Mouse (Mus musculus) ES-CJ7 (cell line): Measurements from ENCODE around the gene Clec4b2.
"Not testable (repeated sequence)": the region's sequence is repeated elsewhere in the genome, so short reads cannot be mapped to it uniquely, and the experiment has no call there.

Experiments
- DNase-seq: peaks from one replicate; pipeline ENCODE4 v3.0.0; 2011; ENCODE audit warnings: low read depth, low spot score

Clec4b2 gene

GRCm38 (mm10) chr6:123172593-123172992, at the start of gene Clec4b2:
Clec4b2 (plus strand) TSS chr6:123172893.
- DNase-seq = no peak

- no peak for DNase-seq
Measured at GRCm38 (mm10) chr6:123123195-123123594, 49.5 kb upstream of the Clec4b2 start.

DNA sequence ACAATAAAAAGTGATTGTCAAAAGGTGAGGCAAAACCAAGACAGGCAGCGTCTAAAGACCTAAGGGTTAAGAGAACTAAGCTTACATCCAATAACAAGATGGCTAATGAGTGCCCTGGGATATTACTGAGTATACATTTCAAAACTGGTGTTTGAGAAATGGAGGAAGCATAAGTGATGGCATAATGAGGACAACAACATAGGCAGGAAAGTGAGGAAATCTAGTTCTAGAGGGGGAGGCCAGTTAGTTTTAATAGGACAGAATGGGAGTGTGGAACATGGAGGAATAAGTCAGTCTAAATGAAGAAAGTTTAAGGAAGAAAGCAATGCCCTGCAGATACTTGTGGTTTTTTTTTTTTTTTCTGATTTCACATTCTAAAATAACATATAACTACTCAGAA, 45.5 kb upstream of the Clec4b2 start:
- no peak for DNase-seq

- DNase-seq = peak; percentile 60
Measured at GRCm38 (mm10) chr6:123137766-123138526, 34.7 kb upstream of the Clec4b2 start.

GRCm38 (mm10) chr6:123170106-123170505, 2.6 kb upstream of the Clec4b2 start:
- no peak for DNase-seq

- no peak for DNase-seq
Measured at GRCm38 (mm10) chr6:123171040-123171439, 1.7 kb upstream of the Clec4b2 start.

- no peak for DNase-seq
Measured at GRCm38 (mm10) chr6:123175549-123175948, 2.9 kb downstream of the Clec4b2 start.

DNA sequence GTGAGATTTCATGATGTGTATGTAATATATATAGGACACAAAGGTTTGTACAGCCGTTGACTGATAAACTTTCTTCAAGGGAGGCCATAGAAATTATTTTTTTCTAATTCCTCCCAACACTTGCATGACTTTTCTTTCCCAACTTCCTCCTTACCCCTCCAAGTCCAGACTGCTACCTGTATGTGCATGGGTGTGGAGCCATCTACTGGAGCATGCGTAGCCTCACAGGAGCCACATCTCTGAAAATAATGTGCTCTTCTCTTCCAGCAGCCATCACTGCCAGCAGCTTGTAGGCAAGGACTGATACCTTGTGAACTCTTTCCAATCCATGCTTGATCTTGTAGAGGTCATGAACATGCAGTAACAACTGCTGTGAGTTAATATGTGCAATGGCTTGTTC, 12.2 kb downstream of the Clec4b2 start:
- DNase-seq = peak; percentile 43

DNA sequence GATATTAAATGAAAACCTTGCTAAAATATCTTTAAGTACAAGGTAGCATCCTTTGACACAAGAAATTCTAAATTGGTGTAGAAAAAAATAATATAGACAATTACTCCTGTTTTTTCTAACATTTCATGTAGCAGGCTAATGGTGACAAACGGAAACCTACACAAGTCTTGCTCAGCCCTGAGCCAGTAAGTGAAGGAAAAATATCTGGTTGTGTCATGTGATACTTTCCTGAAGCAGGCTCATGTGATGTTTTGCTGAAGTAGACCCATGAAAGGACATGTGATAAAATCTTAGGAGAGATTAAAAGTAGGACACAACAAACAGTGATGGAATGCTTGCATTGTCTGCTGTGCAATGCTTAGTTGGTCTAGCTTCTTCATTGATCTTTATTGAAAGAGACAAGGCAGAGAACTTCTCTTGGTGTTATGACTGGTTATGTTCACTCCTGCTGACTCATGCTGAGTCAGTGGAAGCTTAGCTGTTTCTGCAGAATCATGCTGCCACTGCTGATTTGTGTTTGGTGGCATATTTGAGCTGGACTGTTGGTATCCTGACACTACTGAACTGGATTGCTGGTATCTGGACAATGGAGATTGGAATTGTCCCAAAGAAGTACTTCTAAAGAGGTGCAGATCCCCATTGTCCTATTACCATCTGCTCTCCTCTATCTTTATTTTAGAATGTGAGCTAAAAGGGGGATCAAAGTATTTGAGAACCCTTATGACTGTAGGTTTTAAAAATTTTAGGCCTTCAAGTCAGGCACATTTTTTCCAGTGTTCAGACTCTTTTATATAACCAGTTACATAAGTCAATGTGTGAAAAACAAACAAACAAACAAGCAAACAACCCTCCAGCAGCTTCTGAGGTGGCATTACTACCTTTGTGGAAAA, 34.7 kb downstream of the Clec4b2 start:
- DNase-seq = no peak

DNA sequence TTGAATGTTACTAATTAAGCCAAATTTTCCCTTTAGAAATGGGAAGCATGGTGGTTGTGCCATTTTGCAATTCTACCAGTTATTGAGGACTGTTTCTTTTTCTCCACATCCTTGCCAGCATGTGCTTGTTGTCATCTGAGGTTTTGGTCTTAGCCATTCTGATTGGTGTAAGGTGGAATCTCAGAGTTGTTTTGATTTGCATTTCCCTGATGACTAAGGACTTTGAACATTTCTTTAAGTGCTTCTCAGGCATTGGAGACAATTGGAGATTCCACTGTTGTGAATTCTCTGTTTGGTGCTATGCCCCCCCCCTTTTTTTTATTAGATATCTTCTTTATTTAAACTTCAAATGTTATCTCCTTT, 35.4 kb downstream of the Clec4b2 start:
- DNase-seq = not testable (repeated sequence)

- DNase-seq = peak; percentile 70
Measured at GRCm38 (mm10) chr6:123211726-123212125, 39.0 kb downstream of the Clec4b2 start.

GRCm38 (mm10) chr6:123227519-123228166, 55.0 kb downstream of the Clec4b2 start:
- no peak for DNase-seq

DNA sequence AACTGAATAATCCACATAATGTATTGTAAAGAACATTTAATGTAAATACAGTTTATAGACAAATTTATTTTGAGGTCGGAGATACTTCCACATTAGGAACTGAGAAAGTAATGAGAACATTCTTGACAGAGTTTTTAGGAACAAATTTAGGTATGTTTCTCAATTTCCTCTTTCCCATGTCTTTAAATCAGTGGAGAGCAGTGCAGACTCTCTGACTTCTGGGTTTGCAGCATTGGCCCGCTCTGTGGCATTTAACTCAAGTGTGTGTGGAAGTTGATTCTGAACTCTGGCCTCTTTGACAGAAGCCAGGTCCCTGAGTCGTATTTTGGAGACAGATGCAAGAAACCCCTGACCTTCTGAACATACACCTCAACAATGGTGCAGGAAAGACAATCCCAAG, 57.0 kb downstream of the Clec4b2 start, which contains the start of gene Clec4n:
Gene Clec4n, plus strand, starts transcription at position 200 of the 400 bp plus-strand sequence.
- DNase-seq = no peak

- no peak for DNase-seq
Measured at GRCm38 (mm10) chr6:123231149-123231548, 58.5 kb downstream of the Clec4b2 start.

GRCm38 (mm10) chr6:123237582-123237981, 64.9 kb downstream of the Clec4b2 start:
- DNase-seq = no peak

GRCm38 (mm10) chr6:123244201-123244600, 71.5 kb downstream of the Clec4b2 start:
- no peak for DNase-seq

DNA sequence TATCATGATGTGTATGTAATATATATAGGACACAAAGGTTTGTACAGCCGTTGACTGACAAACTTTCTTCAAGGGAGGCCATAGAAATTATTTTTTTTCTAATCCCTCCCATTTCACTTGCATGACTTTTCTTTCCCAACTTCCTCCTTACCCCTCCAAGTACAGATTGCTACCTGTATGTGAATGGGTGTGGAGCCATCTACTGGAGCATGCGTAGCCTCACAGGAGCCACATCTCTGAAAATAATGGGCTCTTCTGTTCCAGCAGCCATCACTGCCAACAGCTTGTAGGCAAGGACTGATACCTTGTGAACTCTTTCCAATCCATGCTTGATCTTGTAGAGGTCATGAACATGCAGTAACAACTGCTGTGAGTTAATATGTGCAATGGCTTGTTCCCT, 76.2 kb downstream of the Clec4b2 start:
- DNase-seq = peak; percentile 19

DNA sequence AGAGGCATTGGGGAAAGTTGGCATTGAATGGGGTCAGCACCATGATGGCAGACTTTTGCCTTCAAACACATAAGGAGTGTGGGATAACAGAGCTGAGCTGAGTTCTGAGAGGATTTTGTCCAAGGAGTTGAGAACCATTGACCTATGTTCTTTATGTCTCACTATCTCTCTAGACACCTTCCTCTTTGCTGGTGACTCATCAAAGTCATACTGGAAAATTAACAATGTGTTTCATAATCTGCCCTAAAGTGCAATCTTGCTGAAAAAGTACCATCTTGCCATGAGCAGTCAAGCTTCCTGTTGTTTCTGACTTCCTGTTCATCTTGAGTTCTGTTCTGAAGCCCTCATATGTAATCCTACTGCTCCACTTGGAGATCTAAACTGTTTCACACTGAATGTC, 80.0 kb downstream of the Clec4b2 start:
- no peak for DNase-seq
